Mouse (Mus musculus) ES-Bruce4 (cell line): Measurements from ENCODE around the gene Gpx7.

ENCODE experiments used
- CTCF ChIP-seq: IDR thresholded peaks from one replicate; pipeline ENCODE4 v1.8.1; 2011; ENCODE audit warnings: low read depth, low read length
- EP300 ChIP-seq: IDR thresholded peaks from 2 replicates; pipeline ENCODE4 v1.6.1; 2011; ENCODE audit warnings: low read depth, low read length; ENCODE audit not compliant: insufficient read depth
- POLR2A ChIP-seq: IDR thresholded peaks from one replicate; pipeline ENCODE4 v1.8.1; 2011; ENCODE audit warnings: low read length; ENCODE audit not compliant: insufficient read depth

DNA sequence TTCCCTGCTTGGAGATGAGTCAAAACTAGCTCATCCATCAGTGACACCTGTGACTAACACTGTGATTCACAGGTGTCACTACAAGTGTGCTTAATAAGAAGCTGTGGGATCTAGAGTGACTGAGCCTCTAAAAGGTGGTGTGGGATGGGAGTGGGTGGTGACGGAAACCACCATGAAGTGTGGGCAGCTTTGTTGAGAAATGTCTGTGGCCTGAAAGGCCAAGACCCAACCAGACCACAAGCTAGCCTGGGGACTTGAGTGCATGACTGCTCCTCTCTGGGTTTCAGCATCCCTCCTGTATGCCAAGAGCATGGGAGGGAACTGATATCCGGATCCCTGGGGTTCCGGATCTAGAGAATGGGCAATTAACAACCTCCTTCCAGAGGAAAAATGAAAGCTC lies 35.3 kb downstream of the Gpx7 start:
- TF ChIP-seq POLR2A (no peak), CTCF (no peak), EP300 (no peak)
